Mouse (Mus musculus) cortical plate, adult 2 months (tissue): ENCODE measurements around the gene Setd1b.
A peak's percentile ranks its signal among the peaks of the same experiment; 100 is the strongest.

ENCODE experiments used
- CTCF ChIP-seq: fragments of 200-500 bp; IDR thresholded peaks from 2 replicates; pipeline ENCODE4 v1.5.1; 2011; ENCODE audit warnings: mild to moderate bottlenecking, control low read depth, low read length; ENCODE audit not compliant: insufficient read depth; ENCODE audit errors: extremely low read depth
- POLR2A ChIP-seq: fragments of 200-500 bp; IDR thresholded peaks from 2 replicates; pipeline ENCODE4 v1.6.1; 2011; ENCODE audit warnings: mild to moderate bottlenecking, low read length, control low read depth; ENCODE audit not compliant: insufficient read depth; ENCODE audit errors: extremely low read depth

DNA sequence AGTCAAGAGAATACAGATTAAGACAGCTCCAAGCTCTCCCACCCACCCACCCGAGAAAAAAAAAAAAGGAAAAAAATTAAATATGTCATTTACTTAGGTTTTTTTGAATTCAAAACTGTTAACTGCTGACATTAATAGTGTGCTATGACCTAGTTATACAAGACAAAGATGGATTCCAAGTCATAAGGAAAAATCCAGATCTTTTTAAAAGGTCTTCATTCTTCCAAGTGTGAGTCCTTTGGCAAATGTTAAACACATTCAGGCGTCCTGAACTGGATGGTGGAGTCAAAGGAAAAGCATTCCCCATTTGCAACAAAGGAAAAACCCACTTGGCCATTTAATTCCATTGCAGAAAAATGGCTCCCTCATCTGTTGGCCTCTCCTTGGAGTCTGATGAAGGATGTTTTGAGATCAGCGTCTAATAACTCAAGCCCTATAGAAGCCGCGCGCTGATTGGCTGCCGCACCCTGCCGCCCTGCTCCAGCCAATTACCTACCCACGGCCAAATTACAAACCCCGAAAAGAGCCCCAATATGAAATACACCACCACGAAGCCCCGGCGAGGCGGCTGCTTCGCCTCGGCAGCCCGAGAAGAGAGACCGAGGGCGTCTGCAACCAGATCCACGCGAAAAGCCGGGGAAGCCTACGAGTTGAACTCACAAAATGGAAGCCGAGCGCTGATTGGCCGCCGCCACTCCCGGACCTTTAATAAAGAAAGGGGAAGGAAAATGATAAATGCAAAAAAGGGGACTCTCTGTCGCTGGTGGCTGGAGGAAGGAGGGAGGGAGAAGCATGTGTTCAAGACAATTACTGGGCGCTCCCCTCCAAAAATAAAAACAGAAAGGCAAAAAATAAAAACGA lies 1.1 kb upstream of the Setd1b start:
- TF ChIP-seq CTCF (no peak), POLR2A (peak; percentile 90)
